Mouse (Mus musculus) layer of hippocampus, adult 11-12 months (tissue): ENCODE measurements around the gene Fam228a.
A peak's percentile ranks its signal among the peaks of the same experiment; 100 is the strongest.
"Not testable (repeated sequence)": the region's sequence is repeated elsewhere in the genome, so short reads cannot be mapped to it uniquely, and the experiment has no call there.

ENCODE experiments used
- DNase-seq: peaks from one replicate; pipeline ENCODE4 v3.0.0; 2022; ENCODE audit warnings: low spot score

Gene Fam228a

GRCm38 (mm10) chr12:4738031-4738576 lies at the start of gene Fam228a:
Gene Fam228a, minus strand, starts transcription at chr12:4738430.
- DNase-seq = no peak

GRCm38 (mm10) chr12:4784466-4784865 lies 46.2 kb upstream of the Fam228a start:
- DNase-seq = no peak

GRCm38 (mm10) chr12:4783598-4783997 lies 45.4 kb upstream of the Fam228a start:
- no peak for DNase-seq

GRCm38 (mm10) chr12:4781725-4782404 lies 43.6 kb upstream of the Fam228a start:
- DNase-seq = not testable (repeated sequence)

- no peak for DNase-seq
Measured at GRCm38 (mm10) chr12:4781270-4781669, 43.0 kb upstream of the Fam228a start.

- DNase-seq = no peak
Measured at GRCm38 (mm10) chr12:4780245-4780644, 42.0 kb upstream of the Fam228a start.

GRCm38 (mm10) chr12:4777734-4778133 lies 39.5 kb upstream of the Fam228a start:
- no peak for DNase-seq

GRCm38 (mm10) chr12:4775588-4775949 lies 37.3 kb upstream of the Fam228a start:
- no peak for DNase-seq

- no peak for DNase-seq
Measured at GRCm38 (mm10) chr12:4774895-4775587, 36.8 kb upstream of the Fam228a start.

GRCm38 (mm10) chr12:4769333-4769723 lies 31.1 kb upstream of the Fam228a start:
- no peak for DNase-seq

- peak; percentile 97 for DNase-seq
Measured at GRCm38 (mm10) chr12:4768492-4769332, 30.5 kb upstream of the Fam228a start, which contains the start of the genes Pfn4 and Fam228b. Gene Pfn4, plus strand, starts transcription at chr12:4769022. Gene Fam228b, minus strand, starts transcription at chr12:4769267.

GRCm38 (mm10) chr12:4757060-4757459 lies 18.8 kb upstream of the Fam228a start:
- DNase-seq = no peak

GRCm38 (mm10) chr12:4754451-4754850 lies 16.2 kb upstream of the Fam228a start:
- not testable (repeated sequence) for DNase-seq

- no peak for DNase-seq
Measured at GRCm38 (mm10) chr12:4744486-4744885, 6.3 kb upstream of the Fam228a start.

- no peak for DNase-seq
Measured at GRCm38 (mm10) chr12:4742183-4742582, 4.0 kb upstream of the Fam228a start.

GRCm38 (mm10) chr12:4740823-4741222 lies 2.6 kb upstream of the Fam228a start:
- DNase-seq = no peak

- no peak for DNase-seq
Measured at GRCm38 (mm10) chr12:4732332-4732731, 5.9 kb downstream of the Fam228a start.

GRCm38 (mm10) chr12:4731629-4732028 lies 6.6 kb downstream of the Fam228a start:
- no peak for DNase-seq

GRCm38 (mm10) chr12:4729165-4729564 lies 9.1 kb downstream of the Fam228a start:
- no peak for DNase-seq

- DNase-seq = no peak
Measured at GRCm38 (mm10) chr12:4719762-4720754, 18.2 kb downstream of the Fam228a start.
